In genomic region chr6:67029987-67030386, GRCm38 (mm10) we compare ENCODE assay signal across 27 mouse cellular contexts. TPM values are rescaled to one million over a fixed set of nuclear protein-coding genes. Genes with fewer than 3 reads are reported as not detected.
DNase-seq lines count a peak whose midpoint lies in the region; ATAC-seq and TF ChIP-seq lines count a peak whose summit lies in the region.
"Had no signal": no experiment of that assay in that cellular context is flagged by ENCODE, and none has a peak within 500 bp of the region (broad histone marks: within the 10 kb centered on the region; RNA-seq: fewer than 3 reads in every experiment).

No protein-coding gene starts in this region.

- peaks cover 4% of the 10 kb centered on the region; the same call in 1 of the 2 replicates for H3K4me1 ChIP-seq in forebrain, embryonic 11.5 days (replicated peaks; ENCODE audit: control insufficient read depth, insufficient read depth, low read length)
- H3K4me1 ChIP-seq in forebrain, embryonic 15.5 days = peaks cover 6% of the 10 kb centered on the region; the same call in 1 of the 2 replicates
- peaks cover 10% of the 10 kb centered on the region for H3K4me1 ChIP-seq in liver, adult 2 months (ENCODE audit: control insufficient read depth, insufficient read depth, low read length)
- H3K4me1 ChIP-seq in liver, postnatal 0 days (ENCODE audit: insufficient read depth) = peaks cover 23% of the 10 kb centered on the region
- peaks cover 39 to 46% of the 10 kb centered on the region in 2 experiments for H3K4me1 ChIP-seq in MEL (ENCODE audit: control insufficient read depth in 1 of 2, insufficient read depth in 2 of 2, low read length in 2 of 2)
- H3K4me1 ChIP-seq: limb, embryonic 13.5 days had no signal

- H3K27me3 ChIP-seq in forebrain, embryonic 11.5 days (ENCODE audit: control insufficient read depth, insufficient read depth, low read length) = no peaks in the 10 kb centered on the region
- no peaks in the 10 kb centered on the region for H3K27me3 ChIP-seq in forebrain, embryonic 15.5 days
- no peaks in the 10 kb centered on the region for H3K27me3 ChIP-seq in liver, adult 2 months (ENCODE audit: control insufficient read depth, insufficient read depth, low read length)
- H3K27me3 ChIP-seq in liver, postnatal 0 days (ENCODE audit: insufficient read depth, low read length) = no peaks in the 10 kb centered on the region
- no peaks in the 10 kb centered on the region for H3K27me3 ChIP-seq in MEL (ENCODE audit: control insufficient read depth in 1 of 2, insufficient read depth in 2 of 2, low read length in 2 of 2)
- H3K27me3 ChIP-seq: hindbrain, embryonic 15.5 days; liver, embryonic 12.5 days had no signal

- 18% methylated on average over 3 of the region's 3 CpGs for WGBS in forebrain, embryonic 11.5 days
- 19% methylated on average over 3 of the region's 3 CpGs for WGBS in forebrain, embryonic 15.5 days
- 9% methylated on average over 3 of the region's 3 CpGs for WGBS in liver, adult 2 months
- WGBS in liver, postnatal 0 days (ENCODE audit: insufficient replicate concordance) = 47% methylated on average over 3 of the region's 3 CpGs

- no peak overlapping the region for H3K4me2 ChIP-seq in forebrain, embryonic 11.5 days (ENCODE audit: low read depth, low read length, severe bottlenecking)
- H3K4me2 ChIP-seq in forebrain, embryonic 15.5 days (replicated peaks) = no peak overlapping the region
- no peak overlapping the region for H3K4me2 ChIP-seq in liver, postnatal 0 days (ENCODE audit: low read depth, low read length)
- H3K4me2 ChIP-seq: embryonic facial prominence, embryonic 13.5 days; hindbrain, embryonic 15.5 days; limb, embryonic 13.5 days; liver, embryonic 12.5 days had no signal

- TF ChIP-seq POLR2A in liver, adult 2 months (IDR thresholded peaks at IDR 0.05; ENCODE audit: extremely low read depth, insufficient read depth, low read length) = no peak
- TF ChIP-seq POLR2A in MEL (IDR thresholded peaks at IDR 0.05; ENCODE audit: control insufficient read depth in 1 of 2, insufficient read depth in 1 of 2, low read depth in 1 of 2, low read length in 2 of 2, poor library complexity in 1 of 2) = no peak

- no peak overlapping the region for H3K27ac ChIP-seq in forebrain, embryonic 11.5 days (ENCODE audit: low read depth, low read length)
- H3K27ac ChIP-seq in forebrain, embryonic 15.5 days (replicated peaks) = no peak overlapping the region
- H3K27ac ChIP-seq in liver, adult 2 months (replicated peaks; ENCODE audit: insufficient read depth, low read depth, low read length) = no peak overlapping the region
- H3K27ac ChIP-seq in liver, postnatal 0 days (ENCODE audit: low read depth) = no peak overlapping the region
- peak overlapping the region; percentile 75 for H3K27ac ChIP-seq in MEL (ENCODE audit: control insufficient read depth, low read depth, low read length)
- H3K27ac ChIP-seq: embryonic facial prominence, embryonic 13.5 days; hindbrain, embryonic 15.5 days; limb, embryonic 13.5 days; stomach, postnatal 0 days had no signal

- no peaks in the 10 kb centered on the region for H3K36me3 ChIP-seq in forebrain, embryonic 11.5 days (ENCODE audit: control insufficient read depth, insufficient read depth, low read length)
- no peaks in the 10 kb centered on the region for H3K36me3 ChIP-seq in forebrain, embryonic 15.5 days
- 0 out of 2 replicates have a peak, but pooled peaks cover 2% of the 10 kb centered on the region for H3K36me3 ChIP-seq in liver, adult 2 months (ENCODE audit: control insufficient read depth, insufficient read depth, low read length)
- 0 out of 2 replicates have a peak, but pooled peaks cover 2% of the 10 kb centered on the region for H3K36me3 ChIP-seq in liver, postnatal 0 days (replicated peaks; ENCODE audit: insufficient read depth, low read length)
- peaks cover 1 to 48% of the 10 kb centered on the region in 2 experiments for H3K36me3 ChIP-seq in MEL (ENCODE audit: control insufficient read depth in 1 of 2, insufficient read depth in 2 of 2, low read length in 2 of 2)
- H3K36me3 ChIP-seq: embryonic facial prominence, embryonic 13.5 days; hindbrain, embryonic 15.5 days; limb, embryonic 13.5 days had no signal

- no peak for DNase-seq in forebrain, embryonic 11.5 days (ENCODE audit: low spot score)
- peak; percentile 43 for DNase-seq in liver, adult 2 months (ENCODE audit: extremely low read depth, low read depth, low spot score)
- no peak for DNase-seq in liver, postnatal 0 days
- DNase-seq in 3T3-L1 (ENCODE audit: low read depth, low spot score) (peak; percentile 46), MEL (ENCODE audit: low read depth, low spot score) (peak; percentile 50)
- DNase-seq in thymus, postnatal 14 days = no peak
- no peak for DNase-seq in right cerebral cortex, adult 18-20 months
- DNase-seq: adrenal gland, postnatal 36 days; cerebellum, adult 18-20 months; cerebellum, postnatal 10 days; gastrocnemius, postnatal 10 days; heart, postnatal 14 days; kidney, adult 18-20 months; kidney, postnatal 4 days; lung, adult 18-20 months; lung, postnatal 10 days; spleen, adult 18-20 months; thymus, adult 18-20 months; thymus, postnatal 36 days had no signal

- H3K79me2 ChIP-seq in liver, adult 2 months (ENCODE audit: control insufficient read depth, insufficient read depth, low read length) = no peaks in the 10 kb centered on the region
- peaks cover 2% of the 10 kb centered on the region; the same call in 1 of the 2 replicates for H3K79me2 ChIP-seq in MEL (ENCODE audit: control insufficient read depth, insufficient read depth, low read length, poor library complexity)

- TF ChIP-seq CTCF in liver, adult 2 months (IDR thresholded peaks at IDR 0.05; ENCODE audit: low read depth, low read length) = no peak
- no peak for TF ChIP-seq CTCF in liver, postnatal 0 days (IDR thresholded peaks at IDR 0.05; ENCODE audit: low read depth)
- no peak for TF ChIP-seq CTCF in MEL (IDR thresholded peaks at IDR 0.05 in 2 of 3, conservative IDR thresholded peaks at IDR 0.05 in 1 of 3; ENCODE audit: control insufficient read depth in 1 of 3, insufficient read depth in 1 of 3, low read depth in 2 of 3, low read length in 3 of 3, poor library complexity in 1 of 3, severe bottlenecking in 1 of 3)

- H3K4me3 ChIP-seq in forebrain, embryonic 11.5 days (ENCODE audit: low read depth, low read length) = no peak overlapping the region
- H3K4me3 ChIP-seq in forebrain, embryonic 15.5 days = no peak overlapping the region
- H3K4me3 ChIP-seq in liver, adult 2 months (ENCODE audit: insufficient read depth, low read depth, low read length) = no peak overlapping the region
- H3K4me3 ChIP-seq in liver, postnatal 0 days (ENCODE audit: low read depth, low read length) = no peak overlapping the region
- H3K4me3 ChIP-seq in MEL (ENCODE audit: control insufficient read depth in 1 of 2, insufficient read depth in 1 of 2, low read depth in 2 of 2, low read length in 2 of 2) = no peak overlapping the region
- H3K4me3 ChIP-seq: embryonic facial prominence, embryonic 13.5 days; erythroblast, embryonic 14.5 days; hindbrain, embryonic 15.5 days; limb, embryonic 13.5 days; liver, embryonic 12.5 days had no signal

- H3K9ac ChIP-seq in forebrain, embryonic 11.5 days (ENCODE audit: low read length) = no peak overlapping the region
- H3K9ac ChIP-seq in forebrain, embryonic 15.5 days (replicated peaks) = no peak overlapping the region
- no peak overlapping the region for H3K9ac ChIP-seq in liver, adult 2 months (ENCODE audit: low read depth, low read length)
- H3K9ac ChIP-seq in liver, postnatal 0 days (replicated peaks) = no peak overlapping the region
- H3K9ac ChIP-seq in MEL (ENCODE audit: control insufficient read depth, low read depth, low read length, poor library complexity, severe bottlenecking) = peak overlapping the region; percentile 10
- H3K9ac ChIP-seq: embryonic facial prominence, embryonic 13.5 days; hindbrain, embryonic 15.5 days; limb, embryonic 13.5 days; liver, embryonic 12.5 days had no signal

- TF ChIP-seq RAD21 in MEL (IDR thresholded peaks at IDR 0.05; ENCODE audit: low read depth, low read length) = no peak

- ATAC-seq in forebrain, embryonic 11.5 days (replicated peaks; ENCODE audit: low FRiP score) = peak; percentile 69; the same call in 1 of the 2 replicates
- no peak for ATAC-seq in forebrain, embryonic 15.5 days (replicated peaks)
- ATAC-seq in liver, postnatal 0 days = no peak
- ATAC-seq: forebrain, embryonic 16.5 days; liver, embryonic 12.5 days had no signal

- TF ChIP-seq EP300 in liver, postnatal 0 days (IDR thresholded peaks at IDR 0.05; ENCODE audit: low read depth) = no peak
- TF ChIP-seq EP300 in MEL (IDR thresholded peaks at IDR 0.05; ENCODE audit: low read depth in 1 of 2, low read length in 2 of 2) = peak; percentile 61 to 75; a peak in 3 of 4 replicates

- H3K9me3 ChIP-seq in forebrain, embryonic 11.5 days (ENCODE audit: control insufficient read depth, low read length) = no peaks in the 10 kb centered on the region
- H3K9me3 ChIP-seq in forebrain, embryonic 15.5 days = no peaks in the 10 kb centered on the region
- no peaks in the 10 kb centered on the region for H3K9me3 ChIP-seq in liver, postnatal 0 days (ENCODE audit: low read length)
- no peaks in the 10 kb centered on the region for H3K9me3 ChIP-seq in MEL (replicated peaks; ENCODE audit: insufficient read depth, low read length)
- H3K9me3 ChIP-seq: embryonic facial prominence, embryonic 13.5 days; hindbrain, embryonic 15.5 days; limb, embryonic 13.5 days; liver, embryonic 12.5 days had no signal

TF ChIP-seq in MEL, 35 proteins besides CTCF, POLR2A, EP300 and RAD21 (continues in another document):
- TF ChIP-seq ZKSCAN1 (IDR thresholded peaks at IDR 0.05; ENCODE audit: low read depth, low read length) (no peak), TCF12 (IDR thresholded peaks at IDR 0.05; ENCODE audit: low read depth, low read length) (peak; percentile 19; the same call in 1 of the 2 replicates), JUND (IDR thresholded peaks at IDR 0.05; ENCODE audit: low read depth, low read length) (no peak), E2F4 (IDR thresholded peaks at IDR 0.05; ENCODE audit: borderline replicate concordance, low read depth, low read length) (no peak), CHD1 (IDR thresholded peaks at IDR 0.05; ENCODE audit: low read depth, low read length) (no peak), USF2 (IDR thresholded peaks at IDR 0.05; ENCODE audit: borderline replicate concordance in 1 of 2, insufficient read depth in 1 of 2, low read depth in 1 of 2, low read length in 2 of 2) (no peak), MEF2A (IDR thresholded peaks at IDR 0.05; ENCODE audit: extremely low read depth, insufficient replicate concordance, low read depth, low read length, poor library complexity, severe bottlenecking) (no peak), ZC3H11A (IDR thresholded peaks at IDR 0.05; ENCODE audit: low read depth, low read length) (no peak)

RNA-seq across cellular contexts. Expression of gene Gadd45a, which starts 7.3 kb away (rescaled TPM):
- polyA plus RNA-seq in forebrain, embryonic 11.5 days (2014; fragmentation: Nextera tagmentation; extraction: Ambion mirVana) = 19.7 and 23.2 TPM in 2 replicates
- polyA plus RNA-seq in forebrain, embryonic 15.5 days (2015; fragmentation: Nextera tagmentation; extraction: Ambion mirVana) = 9.7 and 10.9 TPM in 2 replicates
- total RNA-seq in liver, adult 2 months (2014; rRNA removed) = 5.3 and 7.1 TPM in 2 replicates
- polyA plus RNA-seq in liver, adult 2 months (2012; rRNA removed) = 13.1 and 15.5 TPM in 2 replicates
- polyA plus RNA-seq in liver, postnatal 0 days (2015; fragmentation: Nextera tagmentation; extraction: Ambion mirVana) = 49.5 and 65.0 TPM in 2 replicates
- 18.1 and 29.3 TPM in 2 replicates for total RNA-seq in MEL (2012; rRNA removed)
- polyA plus RNA-seq in MEL (2012; ENCODE audit: insufficient read depth in 1 of 2, insufficient read length in 2 of 2, low read depth in 1 of 2, low replicate concordance in 2 of 2, missing spikeins in 1 of 2) = 10 to 100 TPM in 1 of 2 experiments, not detected in 1; 37.4 TPM

Comparison
In these comparisons a context has a peak if more than half of its experiments do, and no peak if none do; other contexts are left out.
1. DNase-seq: peak in liver, adult 2 months (single experiment), 3T3-L1 (single experiment) and MEL (single experiment); none in forebrain, embryonic 11.5 days (single experiment), liver, postnatal 0 days (single experiment), thymus, postnatal 14 days (single experiment) and right cerebral cortex, adult 18-20 months (single experiment).